Mouse (Mus musculus) urinary bladder, adult 2 months (tissue): ENCODE results near the gene Ppm1l. TPM values are rescaled to one million over a fixed set of nuclear protein-coding genes. Genes with fewer than 3 reads are reported as not detected.
"Not testable (repeated sequence)": the region's sequence is repeated elsewhere in the genome, so short reads cannot be mapped to it uniquely, and the experiment has no call there.

Experiments
- DNase-seq: peaks from one replicate; pipeline ENCODE4 v3.0.0; 2022; ENCODE audit warnings: low spot score
- polyA plus RNA-seq: library from polyadenylated mRNA; depleted of rRNA; stranded (reverse); fragments of >200 nt; gene quantifications from 2 replicates; pipeline ENCODE4 v1.2.3, GENCODE M21; 2012

Ppm1l gene
- polyA plus RNA-seq, 1 experiment, result 6.7 TPM

- no peak for DNase-seq
Observed at GRCm38 (mm10) chr3:69367916-69368315, 51.3 kb downstream of the Ppm1l start.

GRCm38 (mm10) chr3:69372731-69373130 lies 56.1 kb downstream of the Ppm1l start:
- DNase-seq, result no peak

GRCm38 (mm10) chr3:69373544-69374306 lies 57.1 kb downstream of the Ppm1l start:
- no peak for DNase-seq

GRCm38 (mm10) chr3:69374538-69374937 lies 57.9 kb downstream of the Ppm1l start:
- DNase-seq, result no peak

- DNase-seq, result no peak
Observed at GRCm38 (mm10) chr3:69374983-69375382, 58.3 kb downstream of the Ppm1l start.

- DNase-seq, result no peak
Observed at GRCm38 (mm10) chr3:69381213-69381612, 64.6 kb downstream of the Ppm1l start.

- not testable (repeated sequence) for DNase-seq
Observed at GRCm38 (mm10) chr3:69391834-69392233, 75.2 kb downstream of the Ppm1l start.

- no peak for DNase-seq
Observed at GRCm38 (mm10) chr3:69392298-69392697, 75.6 kb downstream of the Ppm1l start.

- DNase-seq, result no peak
Observed at GRCm38 (mm10) chr3:69393079-69393478, 76.4 kb downstream of the Ppm1l start.

GRCm38 (mm10) chr3:69393991-69394390 lies 77.3 kb downstream of the Ppm1l start:
- DNase-seq, result no peak

- DNase-seq, result no peak
Observed at GRCm38 (mm10) chr3:69395084-69395483, 78.4 kb downstream of the Ppm1l start.

- no peak for DNase-seq
Observed at GRCm38 (mm10) chr3:69397733-69398132, 81.1 kb downstream of the Ppm1l start.

GRCm38 (mm10) chr3:69399336-69399735 lies 82.7 kb downstream of the Ppm1l start:
- no peak for DNase-seq

- DNase-seq, result no peak
Observed at GRCm38 (mm10) chr3:69403196-69403595, 86.5 kb downstream of the Ppm1l start.

- no peak for DNase-seq
Observed at GRCm38 (mm10) chr3:69406210-69406895, 89.7 kb downstream of the Ppm1l start.

- no peak for DNase-seq
Observed at GRCm38 (mm10) chr3:69408064-69408463, 91.4 kb downstream of the Ppm1l start.

- DNase-seq, result no peak
Observed at GRCm38 (mm10) chr3:69416112-69416511, 99.5 kb downstream of the Ppm1l start.

GRCm38 (mm10) chr3:69422741-69423140 lies 106.1 kb downstream of the Ppm1l start:
- no peak for DNase-seq

- DNase-seq, result no peak
Observed at GRCm38 (mm10) chr3:69423371-69423770, 106.7 kb downstream of the Ppm1l start.

- DNase-seq, result not testable (repeated sequence)
Observed at GRCm38 (mm10) chr3:69424781-69425180, 108.1 kb downstream of the Ppm1l start.

- no peak for DNase-seq
Observed at GRCm38 (mm10) chr3:69427259-69427658, 110.6 kb downstream of the Ppm1l start.

GRCm38 (mm10) chr3:69428221-69428620 lies 111.6 kb downstream of the Ppm1l start:
- no peak for DNase-seq

GRCm38 (mm10) chr3:69429319-69429718 lies 112.7 kb downstream of the Ppm1l start:
- DNase-seq, result no peak
